16 mouse cellular contexts compared by ENCODE assay signal in genomic region chr5:129940281-129940680, GRCm38 (mm10). TPM values are rescaled to one million over a fixed set of nuclear protein-coding genes. Genes with fewer than 3 reads are reported as not detected.
DNase-seq lines count a peak whose midpoint lies in the region; ATAC-seq and TF ChIP-seq lines count a peak whose summit lies in the region.
"Had no signal": no experiment of that assay in that cellular context is flagged by ENCODE, and none has a peak within 500 bp of the region (broad histone marks: within the 10 kb centered on the region; RNA-seq: fewer than 3 reads in every experiment).

No protein-coding gene starts in this region.

- H3K9me3 ChIP-seq in lung, embryonic 15.5 days, result no peaks in the 10 kb centered on the region
- H3K9me3 ChIP-seq: heart, embryonic 10.5 days; midbrain, embryonic 13.5 days had no signal

- no peaks in the 10 kb centered on the region for H3K27me3 ChIP-seq in lung, embryonic 15.5 days
- H3K27me3 ChIP-seq: midbrain, embryonic 13.5 days had no signal

- H3K79me2 ChIP-seq in macrophage (ENCODE audit: inconsistent target), result peaks cover 29% of the 10 kb centered on the region

- H3K36me3 ChIP-seq in lung, embryonic 15.5 days, result no peaks in the 10 kb centered on the region
- no peaks in the 10 kb centered on the region for H3K36me3 ChIP-seq in macrophage (ENCODE audit: inconsistent target)

- WGBS in lung, embryonic 15.5 days, result 30% methylated on average over 2 of the region's 2 CpGs
- 32% methylated on average over 2 of the region's 2 CpGs for WGBS in lung, adult 2 months
- WGBS in macrophage (ENCODE audit: missing documents), result 37% methylated on average over 2 of the region's 2 CpGs

- H3K4me3 ChIP-seq in lung, embryonic 15.5 days, result peak overlapping the region; percentile 69; the same call in 1 of the 2 replicates
- H3K4me3 ChIP-seq in lung, adult 2 months (replicated peaks; ENCODE audit: extremely low read depth, low read depth, low read length), result no peak overlapping the region
- peak overlapping the region; percentile 38 for H3K4me3 ChIP-seq in macrophage (ENCODE audit: inconsistent target)

- peaks cover 11% of the 10 kb centered on the region for H3K4me1 ChIP-seq in lung, embryonic 15.5 days
- H3K4me1 ChIP-seq in lung, adult 2 months (ENCODE audit: control insufficient read depth, insufficient read depth, low read length), result peaks cover 4% of the 10 kb centered on the region
- H3K4me1 ChIP-seq: heart, embryonic 10.5 days had no signal

- H3K9ac ChIP-seq in lung, embryonic 15.5 days, result no peak overlapping the region
- H3K9ac ChIP-seq: midbrain, embryonic 13.5 days had no signal

- no peak for TF ChIP-seq POLR2A in lung, adult 2 months (IDR thresholded peaks at IDR 0.05; ENCODE audit: borderline replicate concordance, extremely low read depth, low read depth, low read length)

- ATAC-seq in lung, embryonic 15.5 days (ENCODE audit: borderline replicate concordance, extremely low read depth, low FRiP score, low TSS enrichment), result no peak

- intact Hi-C loops in left cerebral cortex, postnatal 36 days (cut with DNase I), result loop anchor here (5.0 kb wide), 1 partner anchor 33 kb away; the partner anchor contains the start of gene Nupr1l

- no peak overlapping the region for H3K27ac ChIP-seq in lung, embryonic 15.5 days
- H3K27ac ChIP-seq in macrophage, result peak overlapping the region; percentile 89
- H3K27ac ChIP-seq: midbrain, embryonic 13.5 days had no signal

- no peak for TF ChIP-seq CTCF in lung, adult 2 months (IDR thresholded peaks at IDR 0.05; ENCODE audit: insufficient read depth, low read length)

- peak; percentile 52 for DNase-seq in cerebellum, adult 9-10 months
- DNase-seq in cerebellum, postnatal 36 days, result no peak
- DNase-seq in lung, adult 2 months, result no peak
- peak; percentile 51 for DNase-seq in cerebellum, adult 9-11 months
- no peak for DNase-seq in left cerebral cortex, postnatal 36 days (ENCODE audit: low spot score in 2 of 2)
- DNase-seq in frontal cortex, adult 2 months (ENCODE audit: extremely low spot score in 1 of 2, low spot score in 1 of 2), result no peak
- DNase-seq: adrenal gland, postnatal 14 days; gastrocnemius, postnatal 14 days; heart, postnatal 36 days; kidney, adult 2 months; lung, postnatal 36 days; thymus, postnatal 36 days had no signal

- peak overlapping the region; percentile 61; the same call in 1 of the 2 replicates for H3K4me2 ChIP-seq in lung, embryonic 15.5 days

RNA-seq across cellular contexts. Expression of gene Vkorc1l1, which starts 1.5 kb away (rescaled TPM):
- polyA plus RNA-seq in lung, embryonic 15.5 days (2015; fragmentation: Nextera tagmentation; extraction: Ambion mirVana), result 24.8 and 27.2 TPM in 2 replicates
- 9.7 and 19.5 TPM in 2 replicates for polyA plus RNA-seq in lung, adult 2 months (2012; rRNA removed)
- 10 to 100 TPM in 16 of 26 experiments, 1 to 10 TPM in 10; 4.7 to 20.3 (median 10.9) TPM for total RNA-seq in macrophage (2018; cell fraction: chromatin; rRNA removed)
- 10 to 100 TPM in 25 of 26 experiments, 1 to 10 TPM in 1; 8.8 to 21.0 (median 13.5) TPM for total RNA-seq in macrophage (2018; cell fraction: cytosol; rRNA removed)
- total RNA-seq in macrophage (2018; cell fraction: nucleus; rRNA removed), result 10 to 100 TPM in 23 of 26 experiments, 1 to 10 TPM in 3; 7.2 to 31.5 (median 13.5) TPM
- polyA plus RNA-seq in macrophage (2018), result 13.1 to 24.0 TPM (median 20.1 TPM) in 3 replicates
- total RNA-seq in left cerebral cortex, postnatal 36 days (2021), result 10 to 100 TPM; 45.5 to 45.8 TPM
- polyA plus RNA-seq in frontal cortex, adult 2 months (2012; rRNA removed), result 38.1 and 40.1 TPM in 2 replicates

RNA-seq across cellular contexts. Expression of gene Nupr1l, which starts 31.9 kb away (rescaled TPM):
- 2.3 and 2.7 TPM in 2 replicates for polyA plus RNA-seq in lung, embryonic 15.5 days (2015; fragmentation: Nextera tagmentation; extraction: Ambion mirVana)
- 6.4 and 10.4 TPM in 2 replicates for polyA plus RNA-seq in lung, adult 2 months (2012; rRNA removed)
- 1 to 10 TPM in 13 of 26 experiments, under 1 TPM in 10, not detected in 3; 0.42 to 8.4 (median 1.2) TPM for total RNA-seq in macrophage (2018; cell fraction: chromatin; rRNA removed)
- total RNA-seq in macrophage (2018; cell fraction: cytosol; rRNA removed), result 1 to 10 TPM in 7 of 26 experiments, under 1 TPM in 18, not detected in 1; 0.31 to 2.4 (median 0.69) TPM
- 10 to 100 TPM in 2 of 26 experiments, 1 to 10 TPM in 12, under 1 TPM in 8, not detected in 4; 0.35 to 17.5 (median 1.5) TPM for total RNA-seq in macrophage (2018; cell fraction: nucleus; rRNA removed)
- 0.11 to 1.1 TPM (median 0.14 TPM) in 3 replicates for polyA plus RNA-seq in macrophage (2018)
- 1 to 10 TPM; 1.1 to 3.8 TPM for total RNA-seq in left cerebral cortex, postnatal 36 days (2021)
- 4.1 and 4.7 TPM in 2 replicates for polyA plus RNA-seq in frontal cortex, adult 2 months (2012; rRNA removed)

RNA-seq across cellular contexts. Expression of gene Phkg1, which starts 41.9 kb away (rescaled TPM):
- polyA plus RNA-seq in lung, embryonic 15.5 days (2015; fragmentation: Nextera tagmentation; extraction: Ambion mirVana), result 0.21 and 0.24 TPM in 2 replicates
- 2.4 and 6.9 TPM in 2 replicates for polyA plus RNA-seq in lung, adult 2 months (2012; rRNA removed)
- 1 to 10 TPM in 2 of 26 experiments, under 1 TPM in 10, not detected in 14; 0.29 to 1.6 (median 0.67) TPM for total RNA-seq in macrophage (2018; cell fraction: chromatin; rRNA removed)
- total RNA-seq in macrophage (2018; cell fraction: cytosol; rRNA removed), result under 1 TPM in 2 of 26 experiments, not detected in 24; 0.09 to 0.10 TPM
- total RNA-seq in macrophage (2018; cell fraction: nucleus; rRNA removed), result under 1 TPM in 4 of 26 experiments, not detected in 22; 0.24 to 0.55 (median 0.33) TPM
- not detected in 3 replicates for polyA plus RNA-seq in macrophage (2018)
- 10 to 100 TPM; 13.8 to 16.3 TPM for total RNA-seq in left cerebral cortex, postnatal 36 days (2021)
- 28.0 and 35.5 TPM in 2 replicates for polyA plus RNA-seq in frontal cortex, adult 2 months (2012; rRNA removed)

RNA-seq across cellular contexts. Expression of gene Zbed5, which starts 44.8 kb away (rescaled TPM):
- polyA plus RNA-seq in lung, embryonic 15.5 days (2015; fragmentation: Nextera tagmentation; extraction: Ambion mirVana), result 4.6 and 5.1 TPM in 2 replicates
- polyA plus RNA-seq in lung, adult 2 months (2012; rRNA removed), result 0.95 and 1.3 TPM in 2 replicates
- 1 to 10 TPM in 5 of 26 experiments, under 1 TPM in 12, not detected in 9; 0.33 to 2.4 (median 0.77) TPM for total RNA-seq in macrophage (2018; cell fraction: chromatin; rRNA removed)
- total RNA-seq in macrophage (2018; cell fraction: cytosol; rRNA removed), result under 1 TPM; 0.07 to 0.62 (median 0.22) TPM
- total RNA-seq in macrophage (2018; cell fraction: nucleus; rRNA removed), result 1 to 10 TPM in 4 of 26 experiments, under 1 TPM in 15, not detected in 7; 0.22 to 1.9 (median 0.65) TPM
- polyA plus RNA-seq in macrophage (2018), result 0.23 to 0.46 TPM (median 0.32 TPM) in 3 replicates
- total RNA-seq in left cerebral cortex, postnatal 36 days (2021), result 1 to 10 TPM; 5.1 to 5.6 TPM
- polyA plus RNA-seq in frontal cortex, adult 2 months (2012; rRNA removed), result 6.1 and 7.5 TPM in 2 replicates

RNA-seq across cellular contexts. Expression of gene Chchd2, which starts 53.0 kb away (rescaled TPM):
- 847 and 887 TPM in 2 replicates for polyA plus RNA-seq in lung, embryonic 15.5 days (2015; fragmentation: Nextera tagmentation; extraction: Ambion mirVana)
- 686 and 760 TPM in 2 replicates for polyA plus RNA-seq in lung, adult 2 months (2012; rRNA removed)
- 10 to 100 TPM; 11.3 to 42.6 (median 18.5) TPM for total RNA-seq in macrophage (2018; cell fraction: chromatin; rRNA removed)
- 100 to 1,000 TPM; 172 to 282 (median 238) TPM for total RNA-seq in macrophage (2018; cell fraction: cytosol; rRNA removed)
- total RNA-seq in macrophage (2018; cell fraction: nucleus; rRNA removed), result 10 to 100 TPM; 24.4 to 67.5 (median 39.3) TPM
- 61.0 to 327 TPM (median 283 TPM) in 3 replicates for polyA plus RNA-seq in macrophage (2018)
- total RNA-seq in left cerebral cortex, postnatal 36 days (2021), result 100 to 1,000 TPM; 406 to 444 TPM
- polyA plus RNA-seq in frontal cortex, adult 2 months (2012; rRNA removed), result 775 and 986 TPM in 2 replicates

Comparison
In these comparisons a context has a peak if more than half of its experiments do, and no peak if none do; other contexts are left out.
1. DNase-seq: peak in cerebellum, adult 9-10 months (single experiment) and cerebellum, adult 9-11 months (single experiment); none in cerebellum, postnatal 36 days (0 of 2), lung, adult 2 months (single experiment), left cerebral cortex, postnatal 36 days (0 of 2) and frontal cortex, adult 2 months (0 of 2).